Mouse (Mus musculus) adrenal gland, adult 2 months (tissue): Measurements from ENCODE around the gene Mns1. TPM values are rescaled to one million over a fixed set of nuclear protein-coding genes. Genes with fewer than 3 reads are reported as not detected.

Source experiments
- DNase-seq: peaks from one replicate; pipeline ENCODE4 v3.0.0; 2021
- microRNA-seq, 2 experiments: library from miRNA; unstranded; fragments of <30 nt; microRNA quantifications; one replicate each; pipeline ENCODE4 v1.2.0; 2021
- polyA plus RNA-seq: library from polyadenylated mRNA; depleted of rRNA; stranded (reverse); fragments of >200 nt; gene quantifications from 2 replicates; pipeline ENCODE4 v1.2.3, GENCODE M21; 2012; rRNA removed
- total RNA-seq, 2 experiments: library from RNA; stranded (reverse); gene quantifications; 2 replicates each; pipeline ENCODE4 v1.2.3; 2021

Mns1 gene
- total and polyA plus RNA-seq, 3 experiments: 0.22 to 4.0 (median 2.2) TPM

- DNase-seq: no peak
Measured at GRCm38 (mm10) chr9:72469851-72470250, 32.0 kb downstream of the Mns1 start.

- DNase-seq: no peak
Measured at GRCm38 (mm10) chr9:72475511-72475910, 37.7 kb downstream of the Mns1 start.

DNA sequence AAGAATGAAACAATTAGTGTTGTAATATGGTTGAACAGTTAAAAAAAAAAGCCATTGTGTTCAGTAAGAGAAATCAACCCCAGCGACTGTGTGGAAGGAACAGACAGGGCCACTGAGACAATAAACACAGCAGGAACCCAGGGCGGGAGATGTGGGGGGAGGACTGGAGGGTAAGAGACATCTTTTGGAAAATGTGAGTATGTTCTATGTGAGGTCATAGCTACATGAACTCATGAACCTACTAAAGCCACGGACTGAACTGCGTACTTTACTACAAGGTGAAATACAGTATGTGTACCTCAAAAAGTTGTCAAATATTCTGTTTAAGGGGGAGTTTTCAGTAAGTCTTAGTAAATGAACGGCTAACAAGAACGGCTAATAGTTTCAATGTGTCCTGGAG is 39.5 kb downstream of the Mns1 start:
- no peak for DNase-seq

- no peak for DNase-seq
Measured at GRCm38 (mm10) chr9:72479276-72479675, 41.5 kb downstream of the Mns1 start.

DNA sequence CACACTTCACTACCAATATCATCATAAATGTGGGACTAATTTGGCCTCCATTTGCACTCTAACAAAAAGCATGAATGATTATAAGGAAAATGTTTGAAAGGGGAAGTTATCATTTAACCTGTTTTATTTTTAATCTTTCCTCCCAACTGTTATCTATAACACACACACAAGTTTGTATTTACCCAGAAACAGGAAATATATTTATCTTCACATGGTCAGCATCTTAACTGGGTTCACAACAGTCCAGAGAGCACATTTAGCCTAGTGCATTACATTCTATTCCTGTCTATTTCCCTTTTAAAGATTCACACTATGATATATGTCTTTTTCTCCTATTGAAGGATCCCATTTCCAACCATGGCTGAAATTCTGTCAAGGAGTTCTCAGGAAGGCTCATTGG is 50.7 kb downstream of the Mns1 start:
- DNase-seq: no peak

GRCm38 (mm10) chr9:72489131-72489530 is 51.3 kb downstream of the Mns1 start:
- no peak for DNase-seq

DNA sequence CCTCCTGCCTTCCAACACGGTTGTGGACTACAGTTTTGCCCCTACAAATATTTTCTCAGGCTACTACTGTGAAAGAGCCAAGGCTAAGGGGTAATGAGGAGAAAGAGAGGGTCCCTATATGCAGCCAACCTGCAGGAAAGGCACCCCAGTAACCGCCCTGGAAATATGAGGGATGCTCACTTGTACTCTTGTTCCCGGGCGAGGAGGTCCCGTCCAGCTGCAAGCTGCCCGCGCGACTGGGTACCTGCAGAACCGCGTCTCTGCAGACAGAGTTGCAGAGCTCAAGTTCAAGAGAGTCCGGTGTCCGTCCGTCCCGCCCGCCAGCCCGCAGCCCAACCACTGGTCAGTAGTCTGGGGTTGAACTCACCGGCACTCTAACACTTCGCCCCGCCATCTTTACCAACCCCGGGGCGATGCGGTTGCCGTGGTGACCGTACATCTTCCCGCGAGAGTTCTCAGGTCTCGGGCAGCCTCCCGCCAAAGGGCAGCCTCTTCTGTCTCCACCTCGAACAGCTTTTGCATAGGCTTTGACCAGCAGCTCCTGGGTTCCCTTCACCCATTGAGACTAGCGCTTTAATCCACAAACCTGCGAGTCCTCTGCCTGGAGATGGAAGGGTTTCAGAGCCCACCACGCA is 53.9 kb downstream of the Mns1 start:
- DNase-seq: peak; percentile 93

- DNase-seq: no peak
Measured at GRCm38 (mm10) chr9:72492194-72492565, 54.4 kb downstream of the Mns1 start, which contains the start of gene Tex9. TSS of gene Tex9 (minus strand) at chr9:72492212.

DNA sequence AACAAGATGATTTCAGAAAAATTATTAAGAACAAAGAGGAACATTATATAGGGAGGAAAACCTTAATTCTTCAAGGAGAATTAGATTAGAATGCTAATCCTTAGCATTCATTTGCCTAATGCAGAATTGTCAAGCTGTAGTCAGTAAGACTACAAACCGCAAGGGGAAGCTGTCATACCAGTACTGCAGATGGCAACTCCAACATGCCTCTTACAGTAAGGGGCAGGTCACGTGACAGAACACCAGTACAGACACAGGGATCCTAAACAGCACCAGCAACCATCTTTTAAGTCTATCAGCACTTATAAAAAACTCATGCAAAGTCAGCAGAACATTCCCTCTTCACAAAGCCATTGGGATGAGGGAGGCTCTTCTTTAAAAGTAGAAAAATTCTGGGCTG is 55.7 kb downstream of the Mns1 start:
- DNase-seq: no peak

DNA sequence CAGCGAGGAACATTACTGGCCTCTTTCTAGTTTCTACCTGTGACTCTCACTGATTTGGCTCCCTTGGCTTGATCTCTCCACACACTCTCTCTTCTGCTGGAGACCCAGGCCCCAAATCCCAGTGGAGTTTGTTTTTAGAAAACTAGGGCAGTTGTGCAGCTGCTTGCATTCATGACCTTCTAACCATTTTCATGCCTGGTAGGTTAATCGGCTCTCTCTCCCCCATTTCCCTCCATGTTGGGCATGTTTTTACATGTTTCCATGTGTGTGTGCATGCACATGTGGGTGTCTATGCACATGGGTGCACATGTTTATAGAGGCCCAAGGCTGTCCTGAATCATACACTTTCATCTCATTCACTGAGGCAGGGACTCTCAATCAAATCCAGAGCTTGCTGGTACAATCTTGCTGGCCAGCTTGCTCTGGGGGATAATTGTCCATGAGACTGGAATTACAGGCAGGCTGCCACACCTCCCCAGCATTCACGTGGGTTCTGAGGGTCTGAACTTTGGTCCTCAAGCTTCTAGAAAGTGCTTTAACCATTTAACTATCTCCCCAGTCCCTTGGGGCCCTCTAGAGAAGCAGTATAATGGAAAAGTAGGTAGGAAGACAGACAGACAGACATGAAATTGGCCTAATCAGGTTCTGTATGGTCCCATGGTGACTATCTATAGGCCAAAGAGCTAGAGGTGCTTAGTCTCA is 56.3 kb downstream of the Mns1 start:
- DNase-seq: no peak

- no peak for DNase-seq
Measured at GRCm38 (mm10) chr9:72496691-72497090, 58.9 kb downstream of the Mns1 start.

GRCm38 (mm10) chr9:72497171-72497570 is 59.4 kb downstream of the Mns1 start:
- DNase-seq: no peak

Small RNA genes lying within 50 kb of the gene (microRNA-seq; reads per million reads assigned to microRNA genes)
- gene Gm28010: 0 reads per million in 2 experiments

Other genes starting within 250 kb of the Mns1 start
- gene Zfp280d, start 163.2 kb upstream of the Mns1 start, total RNA-seq: 10 to 100 TPM; 29.4 to 33.1 TPM
- gene Zfp280d, start 163.2 kb upstream of the Mns1 start, polyA plus RNA-seq: 3.1 and 4.2 TPM in 2 replicates
- 1 to 10 TPM; 2.9 to 7.6 TPM for gene Tex9, start 54.2 kb downstream of the Mns1 start, total RNA-seq
- gene Tex9, start 54.2 kb downstream of the Mns1 start, polyA plus RNA-seq: 1.1 and 1.4 TPM in 2 replicates
- gene Rfx7, start 94.2 kb downstream of the Mns1 start, total RNA-seq: 10 to 100 TPM; 18.9 to 20.4 TPM
- gene Rfx7, start 94.2 kb downstream of the Mns1 start, polyA plus RNA-seq: 2.5 and 2.9 TPM in 2 replicates
- gene Nedd4, start 224.3 kb downstream of the Mns1 start, total RNA-seq: 100 to 1,000 TPM; 393 to 436 TPM
- gene Nedd4, start 224.3 kb downstream of the Mns1 start, polyA plus RNA-seq: 139 and 169 TPM in 2 replicates